Mouse (Mus musculus) C2C12 (cell line): ENCODE measurements around the gene Gnmt.

Source experiments
- CEBPB ChIP-seq: IDR thresholded peaks from one replicate; pipeline ENCODE4 v1.6.1; 2011; ENCODE audit warnings: low read depth, mild to moderate bottlenecking, control low read depth, moderate library complexity
- CTCF ChIP-seq: IDR thresholded peaks from one replicate; pipeline ENCODE4 v1.5.1; 2011; ENCODE audit not compliant: control insufficient read depth, insufficient read depth, insufficient read length
- MAX ChIP-seq: IDR thresholded peaks from one replicate; pipeline ENCODE4 v1.6.1; 2011; ENCODE audit warnings: mild to moderate bottlenecking, control low read depth
- MYOD1 ChIP-seq: IDR thresholded peaks from one replicate; pipeline ENCODE4 v1.6.1; 2011; ENCODE audit warnings: low read depth; ENCODE audit not compliant: control insufficient read depth, insufficient read length
- MYOG ChIP-seq: IDR thresholded peaks from one replicate; pipeline ENCODE4 v1.6.1; 2011; ENCODE audit not compliant: control insufficient read depth, insufficient read length; ENCODE audit errors: extremely low read depth
- USF1 ChIP-seq: IDR thresholded peaks from one replicate; pipeline ENCODE4 v1.6.1; 2011; ENCODE audit warnings: low read depth, mild to moderate bottlenecking, control low read depth, moderate library complexity

- TF ChIP-seq CTCF (no peak), MAX (no peak), MYOD1 (no peak), USF1 (no peak), CEBPB (no peak), MYOG (no peak)
Measured at GRCm38 (mm10) chr17:46702506-46702905, 26.5 kb downstream of the Gnmt start.
